ENCODE assay signal across 8 mouse cellular contexts in genomic region chr3:79161834-79162401, GRCm38 (mm10).
DNase-seq lines count a peak whose midpoint lies in the region; ATAC-seq and TF ChIP-seq lines count a peak whose summit lies in the region.

No protein-coding gene starts in this region.

- 24% methylated on average over 6 of the region's 6 CpGs for WGBS in heart, embryonic 11.5 days (ENCODE audit: insufficient replicate concordance)
- 28% methylated on average over 6 of the region's 6 CpGs for WGBS in liver, embryonic 16.5 days (ENCODE audit: insufficient replicate concordance)

- peaks cover 29% of the 10 kb centered on the region for H3K4me1 ChIP-seq in heart, embryonic 11.5 days (ENCODE audit: control insufficient read depth, insufficient read depth, low read length)
- peaks cover 17% of the 10 kb centered on the region for H3K4me1 ChIP-seq in liver, embryonic 16.5 days (ENCODE audit: control insufficient read depth, low read depth, low read length)

- H3K9me3 ChIP-seq in heart, embryonic 11.5 days (replicated peaks; ENCODE audit: control insufficient read depth, low read length) = no peaks in the 10 kb centered on the region
- H3K9me3 ChIP-seq in liver, embryonic 16.5 days (replicated peaks; ENCODE audit: control insufficient read depth, low read length) = no peaks in the 10 kb centered on the region

- ATAC-seq in Patski = peak; percentile 71
- no peak for ATAC-seq in heart, embryonic 11.5 days (replicated peaks; ENCODE audit: insufficient number of reproducible peaks, low FRiP score, low TSS enrichment)
- ATAC-seq in liver, embryonic 16.5 days (ENCODE audit: low read depth) = no peak

- in situ Hi-C loops in Patski (cut with MboI; ENCODE audit: low pct_unique_long_range_greater_than_20kb) = no loop called here

- peak overlapping the region; percentile 88 for H3K27ac ChIP-seq in heart, embryonic 11.5 days (ENCODE audit: low read depth, low read length)
- peak overlapping the region; percentile 61 for H3K27ac ChIP-seq in liver, embryonic 16.5 days (ENCODE audit: low read length)

- H3K4me2 ChIP-seq in heart, embryonic 11.5 days = peak overlapping the region; percentile 54
- H3K4me2 ChIP-seq in liver, embryonic 16.5 days (ENCODE audit: low read depth, low read length) = peak overlapping the region; percentile 31

- no peaks in the 10 kb centered on the region for H3K27me3 ChIP-seq in Patski
- no peaks in the 10 kb centered on the region for H3K27me3 ChIP-seq in heart, embryonic 11.5 days (ENCODE audit: control insufficient read depth, insufficient read depth, low read length)
- H3K27me3 ChIP-seq in liver, embryonic 16.5 days (ENCODE audit: control insufficient read depth, insufficient read depth, low read depth, low read length) = no peaks in the 10 kb centered on the region

- no peak for TF ChIP-seq CTCF in Patski (IDR thresholded peaks at IDR 0.05)

- DNase-seq in heart, adult 11 months = peak; percentile 94
- no peak for DNase-seq in heart, postnatal 25 days (ENCODE audit: low spot score)
- DNase-seq in Patski (ENCODE audit: low read depth, low spot score) = no peak
- DNase-seq in urinary bladder, postnatal 10 days (ENCODE audit: low spot score) = no peak
- no peak for DNase-seq in left cerebral cortex, adult 18-20 months (ENCODE audit: low spot score in 2 of 2)
- DNase-seq in adrenal gland, postnatal 14 days = no peak

- H3K4me3 ChIP-seq in heart, embryonic 11.5 days (ENCODE audit: low read depth, low read length) = no peak overlapping the region
- no peak overlapping the region for H3K4me3 ChIP-seq in liver, embryonic 16.5 days (ENCODE audit: low read depth, low read length)

- intact Hi-C loops in heart, postnatal 25 days (cut with DNase I) = loop anchor here (2.0 kb wide), 1 partner anchor 17 kb away; no protein-coding TSS in a partner anchor

- CTCF ChIA-PET in Patski (lab: Charles Lee) = interaction anchor here (1.3 to 4.5 kb wide), 2 partner anchors 14 to 48 kb away, joined by 3 to 25 read pairs; no protein-coding TSS in a partner anchor

- H3K9ac ChIP-seq in heart, embryonic 11.5 days (ENCODE audit: low read depth, low read length) = no peak overlapping the region
- no peak overlapping the region; the same call in 1 of the 2 replicates for H3K9ac ChIP-seq in liver, embryonic 16.5 days (ENCODE audit: low read depth, low read length)

- POLR2A ChIA-PET in Patski (lab: Charles Lee) = interaction anchor here (0.5 to 0.6 kb wide), 3 partner anchors 15 to 23 kb away, joined by 3 to 4 read pairs (median 3); no protein-coding TSS in a partner anchor

- no peaks in the 10 kb centered on the region for H3K36me3 ChIP-seq in heart, embryonic 11.5 days (ENCODE audit: control insufficient read depth, insufficient read depth, low read length)
- H3K36me3 ChIP-seq in liver, embryonic 16.5 days (ENCODE audit: control insufficient read depth, insufficient read depth) = no peaks in the 10 kb centered on the region
